Mouse (Mus musculus): ENCODE results near the gene Olfr558.
A peak's percentile ranks its signal among the peaks of the same experiment; 100 is the strongest.

Gene Olfr558

DNA sequence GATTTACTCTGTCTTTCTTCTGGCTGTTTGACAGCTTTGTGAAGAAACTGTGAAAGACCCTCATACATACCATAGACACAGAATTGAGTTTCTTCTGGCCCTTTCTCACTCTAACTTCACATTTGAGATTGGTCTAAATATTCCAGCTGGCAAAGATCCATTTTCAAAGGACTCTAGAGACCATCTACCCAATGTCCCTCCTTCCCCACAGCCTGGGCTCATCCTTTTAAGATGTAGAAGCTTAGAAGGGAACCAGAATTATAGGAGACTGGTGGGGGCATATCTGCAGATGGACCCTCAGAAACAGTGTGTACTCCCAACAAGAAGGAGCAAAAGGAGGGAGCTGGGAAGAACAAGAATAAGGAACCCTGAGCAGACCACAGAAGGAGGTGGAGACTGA is at the start of gene Olfr558:
Gene Olfr558 (plus strand): TSS at position 301 of the 400 bp plus-strand sequence.
- no peak for DNase-seq

DNA sequence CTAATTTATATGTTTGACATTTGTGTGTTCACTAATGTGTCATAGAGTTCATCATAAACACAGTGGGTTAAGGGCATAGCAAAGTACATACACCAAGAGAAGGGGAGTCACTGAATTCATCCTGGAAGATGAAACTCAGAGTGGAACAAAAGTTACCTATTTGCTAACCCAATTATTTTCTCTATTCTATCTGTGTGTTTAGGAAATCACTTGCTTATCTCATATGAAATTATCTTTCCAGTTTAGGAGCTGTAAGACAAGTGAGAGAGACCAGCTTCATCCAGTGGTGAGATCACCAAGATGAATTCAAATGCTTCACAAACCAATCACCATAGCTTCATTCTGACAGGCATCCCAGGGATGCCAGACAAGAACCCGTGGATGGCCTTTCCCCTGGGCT is 43.5 kb upstream of the Olfr558 start, which contains the start of gene Olfr555:
Gene Olfr555 (plus strand): TSS at position 301 of the 400 bp plus-strand sequence.
- no peak for DNase-seq

DNA sequence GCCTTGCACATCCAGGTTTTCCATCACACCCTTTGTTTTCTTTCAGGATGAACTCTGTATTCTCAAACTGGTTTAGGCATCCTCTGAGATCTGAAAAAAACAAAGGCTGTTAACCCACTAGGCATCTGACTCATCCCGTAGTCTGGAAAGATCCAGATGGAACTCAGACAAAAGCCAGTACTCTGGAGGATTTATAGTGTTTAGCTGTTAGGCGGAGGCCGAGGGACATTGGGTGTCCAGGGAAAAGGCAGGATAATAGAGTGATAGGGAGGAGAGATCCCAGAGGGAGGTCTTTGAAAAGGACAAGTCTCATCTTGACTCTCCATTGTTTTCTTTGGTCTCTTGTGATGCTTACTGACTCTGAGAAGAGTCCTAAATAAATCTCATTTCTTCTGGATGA is 37.4 kb upstream of the Olfr558 start, which contains the start of gene Olfr556:
Gene Olfr556 (plus strand): TSS at position 301 of the 400 bp plus-strand sequence.
- no peak for DNase-seq

DNA sequence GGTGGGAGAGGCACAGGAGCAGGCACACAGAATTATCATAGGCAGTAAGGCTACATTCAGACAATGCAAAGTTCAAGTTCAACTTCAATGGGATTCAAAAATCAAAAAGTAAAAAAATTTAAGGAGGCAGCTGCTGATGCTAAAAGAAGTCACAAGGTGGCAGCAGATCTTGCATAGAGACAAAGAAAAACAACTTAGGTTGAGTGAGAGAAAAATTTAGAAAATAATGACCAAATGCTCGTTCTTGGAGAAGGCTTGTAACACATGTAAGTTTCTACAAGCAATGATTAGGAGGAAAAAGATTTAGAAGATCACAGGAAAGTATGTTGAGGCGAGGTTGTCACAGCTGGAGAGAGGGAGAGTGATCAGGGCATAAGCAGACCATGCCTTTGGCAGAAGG is 36.6 kb upstream of the Olfr558 start:
- no peak for DNase-seq

- no peak for DNase-seq
Observed at GRCm38 (mm10) chr7:102676225-102676624, 25.8 kb upstream of the Olfr558 start.

- DNase-seq: no peak
Observed at GRCm38 (mm10) chr7:102681916-102682315, 20.1 kb upstream of the Olfr558 start.

DNA sequence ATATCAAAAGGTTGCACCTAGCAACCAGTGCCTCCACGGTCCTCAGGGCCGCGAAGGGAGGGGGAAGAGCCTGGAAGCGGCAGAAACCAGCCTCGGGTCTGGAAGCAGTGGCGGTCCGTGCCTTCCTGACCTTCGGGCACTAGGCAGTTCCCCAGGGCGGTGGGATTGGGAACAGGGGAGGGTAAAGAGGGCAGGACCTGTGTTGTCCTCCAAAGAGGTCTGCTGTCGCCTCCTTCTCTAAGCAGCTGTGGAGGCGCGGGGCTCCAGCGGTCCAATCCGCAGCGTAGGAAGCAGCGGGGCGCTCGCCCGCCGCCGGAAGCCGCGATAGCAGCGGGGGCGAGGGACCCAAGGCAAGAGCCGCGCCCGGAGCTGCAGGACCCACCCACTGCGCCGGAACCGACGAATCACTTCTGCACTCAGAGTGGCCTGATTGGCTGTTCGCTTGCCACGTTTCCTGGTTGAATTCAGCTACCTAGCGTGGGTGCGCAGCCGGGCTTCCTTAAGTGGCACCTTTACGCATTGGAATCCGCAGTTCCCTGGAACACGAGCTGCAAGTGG is 15.0 kb upstream of the Olfr558 start, which contains the start of gene Trim68:
Gene Trim68 (minus strand): TSS at position 384 of the 558 bp plus-strand sequence.
- DNase-seq: peak; percentile 93

DNA sequence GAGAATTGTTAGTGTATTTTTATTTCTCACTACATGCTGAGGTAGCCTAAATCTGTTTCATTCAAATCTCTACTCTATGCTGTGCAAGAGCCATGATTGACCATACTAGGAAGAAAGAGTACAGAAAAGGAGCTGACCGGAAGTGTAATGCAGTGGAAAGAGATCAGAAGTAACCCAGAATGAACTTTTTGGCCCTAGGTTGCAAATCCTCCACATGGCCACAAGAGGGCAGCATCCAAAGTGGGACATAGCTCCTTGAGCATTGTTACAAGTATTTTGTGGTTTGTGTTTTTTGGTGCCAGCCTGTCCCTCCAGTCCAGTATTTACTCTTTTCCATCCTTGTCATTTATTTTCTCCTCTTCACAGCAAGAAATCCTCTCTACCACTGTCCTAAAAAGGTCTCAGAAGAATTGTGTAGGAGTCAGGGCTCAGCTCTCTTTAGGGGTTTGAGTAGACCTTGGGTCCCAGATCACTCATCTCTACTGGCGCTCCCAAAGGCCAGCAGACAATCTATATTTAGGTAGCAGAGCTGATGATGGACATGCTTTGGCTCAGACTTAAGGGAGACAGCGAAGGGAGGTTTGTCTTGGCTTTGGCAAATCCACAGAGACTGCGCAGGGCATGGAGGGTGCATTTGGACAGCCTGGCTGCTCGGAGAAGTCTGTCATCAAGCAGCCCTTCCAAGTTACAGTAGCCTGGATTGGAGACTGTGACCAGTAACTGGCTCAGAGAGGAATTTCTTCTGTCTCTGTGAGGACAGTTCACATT is 6.5 kb upstream of the Olfr558 start, which contains the start of gene Olfr557:
Gene Olfr557 (plus strand): TSS at position 553 of the 768 bp plus-strand sequence.
- DNase-seq: peak; percentile 64

DNA sequence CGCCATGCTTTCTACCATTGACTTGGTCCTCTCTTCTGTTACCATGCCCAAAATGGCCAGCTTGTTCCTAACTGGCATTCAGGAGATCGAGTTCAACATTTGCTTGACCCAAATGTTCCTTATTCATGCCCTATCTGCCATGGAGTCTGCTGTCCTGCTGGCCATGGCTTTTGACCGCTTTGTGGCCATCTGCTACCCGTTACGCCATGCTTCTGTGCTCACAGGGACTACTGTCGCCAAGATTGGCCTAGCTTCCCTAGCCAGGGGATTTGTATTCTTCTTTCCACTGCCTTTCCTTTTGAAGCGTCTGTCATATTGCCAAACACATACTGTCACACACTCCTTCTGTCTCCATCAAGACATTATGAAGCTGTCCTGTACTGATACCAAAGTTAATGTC is 3.6 kb upstream of the Olfr558 start:
- DNase-seq: no peak

DNA sequence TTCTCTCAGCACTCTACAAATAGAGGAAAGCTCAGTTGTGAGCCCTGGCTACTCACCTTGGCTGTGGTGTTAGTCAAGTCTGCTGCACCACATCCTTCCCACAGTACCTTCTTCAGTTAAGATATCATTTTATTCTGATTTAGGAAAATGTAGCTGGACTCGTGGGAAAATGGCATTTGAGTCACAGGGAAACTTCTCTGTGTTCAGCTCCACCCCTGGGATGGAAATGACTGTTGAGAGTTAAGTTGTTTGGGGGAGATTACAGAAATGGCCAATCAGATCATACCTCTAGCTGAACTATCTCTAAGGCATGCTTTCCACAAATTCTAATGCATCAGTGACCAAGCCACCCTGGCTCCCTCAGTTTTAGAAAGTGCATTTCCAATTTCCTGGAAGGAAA is 17.0 kb downstream of the Olfr558 start, which contains the start of gene Olfr33:
Gene Olfr33 (minus strand): TSS at position 101 of the 400 bp plus-strand sequence.
- DNase-seq: no peak

GRCm38 (mm10) chr7:102727391-102727790 is 25.4 kb downstream of the Olfr558 start, which contains the start of gene Olfr559:
TSS of gene Olfr559 (minus strand) at chr7:102727491.
- no peak for DNase-seq

- no peak for DNase-seq
Observed at GRCm38 (mm10) chr7:102733793-102734192, 31.8 kb downstream of the Olfr558 start.

DNA sequence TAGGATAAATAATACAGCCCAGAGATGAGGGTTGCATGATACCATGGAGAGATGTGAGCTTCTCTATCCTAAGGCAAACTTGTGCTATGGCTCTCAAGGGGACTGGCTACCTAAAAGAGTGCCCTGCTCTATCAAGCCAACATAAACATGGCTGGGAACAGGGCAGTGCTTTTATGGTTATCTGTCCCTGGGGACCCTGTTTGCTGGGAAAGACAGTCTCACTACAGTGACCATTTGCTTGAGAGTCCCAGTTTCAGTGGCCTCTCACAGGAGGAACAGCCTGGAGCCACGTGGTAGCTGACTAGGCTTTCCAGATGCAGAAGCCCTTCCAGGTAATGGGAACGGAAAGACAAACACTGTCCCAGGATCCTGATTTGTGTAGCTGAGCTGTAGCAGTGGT is 35.7 kb downstream of the Olfr558 start:
- DNase-seq: no peak

DNA sequence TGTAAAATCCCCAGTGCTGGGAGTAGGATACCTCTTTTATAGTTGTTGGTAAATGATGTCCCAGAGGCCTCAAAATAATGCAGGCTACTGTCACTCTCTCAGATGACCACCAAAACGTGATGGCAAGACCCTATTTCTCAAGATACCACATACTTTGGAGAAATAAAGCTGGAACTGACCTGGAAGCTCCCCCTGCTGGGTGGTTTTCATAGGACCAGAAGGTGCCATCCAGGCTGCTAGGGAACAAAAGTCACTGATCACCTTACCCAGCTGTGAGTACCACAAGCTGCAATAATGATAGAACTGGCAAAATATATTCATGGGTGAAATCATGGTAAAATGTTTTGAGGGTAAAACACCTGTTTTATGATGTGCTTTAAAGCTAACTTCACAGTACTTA is 50.1 kb downstream of the Olfr558 start:
- no peak for DNase-seq

DNA sequence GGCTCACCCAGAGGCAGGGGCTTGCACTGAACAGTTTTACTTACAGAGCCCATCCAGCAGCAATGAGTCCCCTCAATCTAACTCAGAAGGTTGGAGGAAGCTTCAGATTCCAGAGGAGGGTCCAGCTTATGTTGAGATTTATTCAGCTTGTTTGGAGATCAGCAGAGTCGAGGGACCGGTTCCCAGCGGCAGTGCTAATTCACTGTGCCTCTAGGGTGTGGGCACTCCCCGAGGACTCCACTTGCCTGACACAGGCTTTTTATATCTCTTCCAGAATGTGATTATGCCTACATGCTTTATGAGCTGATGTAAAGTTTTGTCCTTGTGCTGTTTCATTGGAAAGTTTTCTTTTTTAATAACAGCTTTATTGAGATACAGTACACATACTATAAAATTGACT is 57.3 kb downstream of the Olfr558 start, which contains the start of the genes Olfr560 and Olfr78:
Gene Olfr560 (minus strand): TSS at position 101 of the 400 bp plus-strand sequence.
Gene Olfr78 (minus strand): TSS at position 206 of the 400 bp plus-strand sequence.
- DNase-seq: no peak

Measured in retina, postnatal 1 day (tissue).